Mouse (Mus musculus): Measurements from ENCODE around the gene Fyb. TPM values are rescaled to one million over a fixed set of nuclear protein-coding genes. Genes with fewer than 3 reads are reported as not detected.

Gene Fyb
- polyA plus RNA-seq, 1 experiment from 2014 or later: 11.8 TPM

GRCm38 (mm10) chr15:6705351-6705901 is 182.8 kb downstream of the Fyb start:
- Histone ChIP-seq H3K36me3 (no peaks in the 10 kb centered on the region), H3K27ac (no peak overlapping the region), H3K4me3 (replicated peaks) (no peak overlapping the region), H3K4me2 (no peak overlapping the region), H3K9me3 (no peaks in the 10 kb centered on the region), H3K4me1 (peaks cover 2% of the 10 kb centered on the region; the same call in 1 of the 2 replicates), H3K9ac (no peak overlapping the region), H3K27me3 (replicated peaks) (no peaks in the 10 kb centered on the region)
- 40% methylated on average over 7 of the region's 7 CpGs for WGBS
- peak; percentile 4; the same call in 1 of the 2 replicates for ATAC-seq (ENCODE audit: insufficient read depth, low FRiP score, low read depth)

GRCm38 (mm10) chr15:6707551-6707935 is 184.9 kb downstream of the Fyb start:
- WGBS: under 1% methylated on average over 43 of the region's 43 CpGs
- ATAC-seq (ENCODE audit: insufficient read depth, low FRiP score, low read depth): peak; percentile 63
- no peaks in the 10 kb centered on the region for H3K27me3 ChIP-seq (replicated peaks)
- H3K36me3 ChIP-seq: no peaks in the 10 kb centered on the region
- H3K4me2 ChIP-seq: peak overlapping the region; percentile 81
- peak overlapping the region; percentile 92 for H3K27ac ChIP-seq
- H3K4me1 ChIP-seq: peaks cover 13% of the 10 kb centered on the region; the same call in 1 of the 2 replicates
- peak overlapping the region; percentile 95; the same call in 1 of the 2 replicates for H3K9ac ChIP-seq
- no peaks in the 10 kb centered on the region for H3K9me3 ChIP-seq
- peak overlapping the region; percentile 81 for H3K4me3 ChIP-seq (replicated peaks)

GRCm38 (mm10) chr15:6707936-6708525 is 185.4 kb downstream of the Fyb start, which contains the start of gene Rictor:
Rictor (plus strand) TSS chr15:6708379.
- ATAC-seq (ENCODE audit: insufficient read depth, low FRiP score, low read depth): peak; percentile 81
- Histone ChIP-seq H3K9me3 (no peaks in the 10 kb centered on the region), H3K27me3 (replicated peaks) (no peaks in the 10 kb centered on the region), H3K27ac (peak within 1 kb of the TSS; percentile 92), H3K4me1 (peaks cover 18% of the 10 kb centered on the region; the same call in 1 of the 2 replicates), H3K9ac (peak within 1 kb of the TSS; percentile 95), H3K4me3 (replicated peaks) (peak within 1 kb of the TSS; percentile 81), H3K36me3 (no peaks in the 10 kb centered on the region), H3K4me2 (peak within 1 kb of the TSS; percentile 81)
- under 1% methylated on average over 72 of the region's 82 CpGs for WGBS

- peak overlapping the region; percentile 95 for H3K9ac ChIP-seq
- under 1% methylated on average over 83 of the region's 89 CpGs for WGBS
- no peaks in the 10 kb centered on the region for H3K9me3 ChIP-seq
- H3K4me1 ChIP-seq: peaks cover 22% of the 10 kb centered on the region; the same call in 1 of the 2 replicates
- H3K4me3 ChIP-seq (replicated peaks): peak overlapping the region; percentile 81
- H3K27ac ChIP-seq: peak overlapping the region; percentile 92
- peak overlapping the region; percentile 79 for H3K4me2 ChIP-seq
- no peaks in the 10 kb centered on the region for H3K27me3 ChIP-seq (replicated peaks)
- peak; percentile 58 for ATAC-seq (ENCODE audit: insufficient read depth, low FRiP score, low read depth)
- H3K36me3 ChIP-seq: no peaks in the 10 kb centered on the region
Observed at GRCm38 (mm10) chr15:6708526-6709441, 186.1 kb downstream of the Fyb start.

- WGBS: 21% methylated on average over 8 of the region's 8 CpGs
- Histone ChIP-seq H3K36me3 (no peaks in the 10 kb centered on the region), H3K9ac (peak overlapping the region; percentile 95; the same call in 1 of the 2 replicates), H3K4me3 (replicated peaks) (peak overlapping the region; percentile 81), H3K4me1 (peaks cover 22% of the 10 kb centered on the region; the same call in 1 of the 2 replicates), H3K9me3 (no peaks in the 10 kb centered on the region), H3K4me2 (peak overlapping the region; percentile 79), H3K27me3 (replicated peaks) (no peaks in the 10 kb centered on the region), H3K27ac (no peak overlapping the region)
- no peak for ATAC-seq (ENCODE audit: insufficient read depth, low FRiP score, low read depth)
Observed at GRCm38 (mm10) chr15:6709618-6710017, 187.0 kb downstream of the Fyb start.

GRCm38 (mm10) chr15:6710341-6710740 is 187.7 kb downstream of the Fyb start:
- ATAC-seq (ENCODE audit: insufficient read depth, low FRiP score, low read depth): no peak
- Histone ChIP-seq H3K4me1 (peaks cover 28% of the 10 kb centered on the region; the same call in 1 of the 2 replicates), H3K4me3 (replicated peaks) (no peak overlapping the region), H3K9ac (no peak overlapping the region), H3K27ac (no peak overlapping the region), H3K36me3 (no peaks in the 10 kb centered on the region), H3K27me3 (replicated peaks) (no peaks in the 10 kb centered on the region), H3K4me2 (peak overlapping the region; percentile 79; the same call in 1 of the 2 replicates), H3K9me3 (no peaks in the 10 kb centered on the region)
- 61% methylated on average over 7 of the region's 7 CpGs for WGBS

GRCm38 (mm10) chr15:6711226-6711625 is 188.6 kb downstream of the Fyb start:
- ATAC-seq (ENCODE audit: insufficient read depth, low FRiP score, low read depth): no peak
- peaks cover 28% of the 10 kb centered on the region; the same call in 1 of the 2 replicates for H3K4me1 ChIP-seq
- no peak overlapping the region for H3K9ac ChIP-seq
- no peaks in the 10 kb centered on the region for H3K27me3 ChIP-seq (replicated peaks)
- H3K9me3 ChIP-seq: no peaks in the 10 kb centered on the region
- H3K27ac ChIP-seq: no peak overlapping the region
- no peaks in the 10 kb centered on the region for H3K36me3 ChIP-seq
- WGBS: 80% methylated on average over 7 of the region's 7 CpGs
- H3K4me3 ChIP-seq (replicated peaks): no peak overlapping the region
- no peak overlapping the region for H3K4me2 ChIP-seq

Other genes with a start within 250 kb of the Fyb start
- 34.1 and 43.3 TPM in 2 replicates for gene Dab2, start 223.1 kb upstream of the Fyb start, polyA plus RNA-seq (2015; fragmentation: Nextera tagmentation; extraction: Ambion mirVana)
- 0.86 and 1.2 TPM in 2 replicates for gene C9, start 77.5 kb upstream of the Fyb start, polyA plus RNA-seq (2015; fragmentation: Nextera tagmentation; extraction: Ambion mirVana)
- gene Rictor, start 185.5 kb downstream of the Fyb start, polyA plus RNA-seq (2015; fragmentation: Nextera tagmentation; extraction: Ambion mirVana): 35.9 and 38.9 TPM in 2 replicates